Mouse (Mus musculus) monocyte, adult 2 months (primary cell): ENCODE measurements around the gene Olfr1340.

ENCODE experiments used
- DNase-seq, 2 experiments: peaks; one replicate each; pipeline ENCODE4 v3.0.0; 2022; ENCODE audit warnings: low spot score in 2 of 2, low read depth in 1 of 2

The Olfr1340 gene

GRCm38 (mm10) chr4:118719838-118720237, at the start of gene Olfr1340:
Gene Olfr1340, plus strand, starts transcription at chr4:118720138.
- no peak for DNase-seq

- no peak for DNase-seq
Measured at GRCm38 (mm10) chr4:118687086-118687485, 32.9 kb upstream of the Olfr1340 start.

GRCm38 (mm10) chr4:118692412-118692973, 27.4 kb upstream of the Olfr1340 start, which contains the start of gene Olfr1342:
Gene Olfr1342, minus strand, starts transcription at chr4:118692756.
- DNase-seq, result no peak

- DNase-seq, result no peak
Measured at GRCm38 (mm10) chr4:118693812-118694211, 26.1 kb upstream of the Olfr1340 start.

GRCm38 (mm10) chr4:118703223-118703622, 16.7 kb upstream of the Olfr1340 start, which contains the start of gene Olfr1341:
Gene Olfr1341, plus strand, starts transcription at chr4:118703523.
- DNase-seq, result no peak

- DNase-seq, result no peak
Measured at GRCm38 (mm10) chr4:118708086-118708485, 11.9 kb upstream of the Olfr1340 start.

- no peak for DNase-seq
Measured at GRCm38 (mm10) chr4:118711656-118712055, 8.3 kb upstream of the Olfr1340 start.

- no peak for DNase-seq
Measured at GRCm38 (mm10) chr4:118721742-118722483, 2.0 kb downstream of the Olfr1340 start.

- DNase-seq, result no peak
Measured at GRCm38 (mm10) chr4:118731875-118732274, 11.9 kb downstream of the Olfr1340 start, which contains the start of gene Olfr1339. Gene Olfr1339, plus strand, starts transcription at chr4:118732175.

GRCm38 (mm10) chr4:118739574-118739973, 19.6 kb downstream of the Olfr1340 start:
- DNase-seq, result no peak

- DNase-seq, result no peak
Measured at GRCm38 (mm10) chr4:118740988-118741698, 21.2 kb downstream of the Olfr1340 start.

GRCm38 (mm10) chr4:118741881-118742280, 21.9 kb downstream of the Olfr1340 start:
- DNase-seq, result no peak

GRCm38 (mm10) chr4:118758637-118759036, 38.7 kb downstream of the Olfr1340 start, which contains the start of gene Olfr1338:
Gene Olfr1338, minus strand, starts transcription at chr4:118758737.
- no peak for DNase-seq
